Mouse (Mus musculus): ENCODE results near the gene Fam240a.

Gene Fam240a

GRCm38 (mm10) chr9:110945926-110946325 is 29.3 kb upstream of the Fam240a start, which contains the start of gene Tdgf1:
Gene Tdgf1, minus strand, starts transcription at chr9:110946158.
- no peak for DNase-seq (ENCODE audit: extremely low read depth, low read depth, low spot score)

DNA sequence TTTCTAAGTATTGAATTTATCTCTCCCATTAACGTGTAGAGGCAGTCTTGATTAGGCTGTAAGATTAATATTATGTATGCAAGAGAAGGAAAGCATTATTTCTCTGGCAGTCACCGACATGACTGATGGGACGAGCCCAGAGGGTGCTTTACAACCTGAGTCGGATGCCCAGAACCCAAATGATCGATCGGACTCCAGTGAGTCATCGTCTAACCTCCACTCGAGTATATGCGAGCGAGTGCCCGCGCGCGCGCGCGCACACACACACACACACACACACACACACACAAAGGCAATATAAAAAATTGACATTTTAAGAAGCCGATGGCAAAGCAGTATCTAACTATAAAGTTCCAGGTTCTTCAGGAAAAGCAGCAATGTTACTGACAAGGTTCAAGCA is 28.7 kb upstream of the Fam240a start:
- DNase-seq (ENCODE audit: extremely low read depth, low read depth, low spot score), result no peak

DNA sequence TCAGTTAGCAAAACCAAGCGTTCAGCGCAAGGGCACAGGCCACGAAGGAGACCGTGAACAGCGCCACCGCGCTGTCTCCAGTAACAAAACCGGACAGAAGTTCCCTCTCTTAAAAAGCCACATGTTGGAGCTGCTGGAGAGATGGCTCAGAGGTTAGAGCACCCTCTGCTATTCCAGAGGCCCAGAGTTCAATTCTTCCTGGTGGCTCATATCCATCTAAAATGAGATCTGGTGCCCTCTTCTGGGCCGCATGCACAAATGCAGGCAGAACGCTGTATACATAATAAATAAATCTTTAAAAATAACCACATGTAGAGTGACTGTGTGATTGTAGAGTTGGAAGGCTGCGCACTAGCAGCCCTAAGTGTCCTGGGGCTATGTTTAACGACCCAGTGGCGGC is 27.6 kb upstream of the Fam240a start:
- DNase-seq (ENCODE audit: extremely low read depth, low read depth, low spot score), result no peak

DNA sequence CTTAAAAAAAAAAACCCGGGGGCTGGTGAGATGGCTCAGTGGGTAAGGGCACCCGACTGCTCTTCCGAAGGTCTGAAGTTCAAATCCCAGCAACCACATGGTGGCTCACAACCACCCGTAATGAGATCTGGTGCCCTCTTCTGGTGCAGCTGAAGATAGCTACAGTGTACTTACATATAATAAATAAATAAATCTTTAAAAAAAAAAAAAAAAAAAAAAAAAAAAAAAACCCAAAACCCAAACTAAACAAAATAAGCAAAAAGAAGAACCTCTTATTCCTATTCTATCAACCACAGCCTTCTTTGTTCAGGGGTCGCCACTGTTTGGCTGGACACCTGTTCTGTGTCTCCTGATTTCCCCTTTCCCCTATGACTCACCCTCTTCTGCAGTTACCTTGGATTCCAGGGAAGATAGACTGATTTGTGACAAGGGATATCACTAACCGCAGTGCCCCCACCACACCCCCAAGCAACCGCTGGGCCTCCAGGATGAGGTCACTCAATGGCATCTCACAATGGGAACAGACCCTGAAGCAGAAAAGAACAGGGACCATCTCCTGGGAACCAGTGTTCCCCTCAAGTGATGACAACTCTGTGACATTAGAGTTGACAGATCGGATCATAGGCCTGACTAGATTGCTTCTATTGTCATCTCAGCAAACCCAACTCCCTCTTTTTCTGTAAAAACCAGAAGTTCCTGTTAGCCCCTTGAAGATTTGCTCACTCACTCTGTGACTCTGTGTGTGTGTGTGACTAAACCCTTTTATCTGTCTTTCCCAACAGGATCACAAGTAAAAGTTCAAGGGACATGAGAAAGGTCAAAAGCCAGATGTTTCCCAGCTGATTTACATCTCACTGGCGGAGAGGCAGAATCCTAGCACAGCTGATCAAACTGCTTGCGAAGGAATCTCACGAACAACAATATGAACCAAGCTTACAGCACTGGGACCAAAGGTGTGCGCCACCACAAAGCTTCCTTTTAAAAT is 21.1 kb upstream of the Fam240a start:
- no peak for DNase-seq (ENCODE audit: extremely low read depth, low read depth, low spot score)

- no peak for DNase-seq (ENCODE audit: extremely low read depth, low read depth, low spot score)
Measured at GRCm38 (mm10) chr9:110935941-110936340, 19.3 kb upstream of the Fam240a start.

DNA sequence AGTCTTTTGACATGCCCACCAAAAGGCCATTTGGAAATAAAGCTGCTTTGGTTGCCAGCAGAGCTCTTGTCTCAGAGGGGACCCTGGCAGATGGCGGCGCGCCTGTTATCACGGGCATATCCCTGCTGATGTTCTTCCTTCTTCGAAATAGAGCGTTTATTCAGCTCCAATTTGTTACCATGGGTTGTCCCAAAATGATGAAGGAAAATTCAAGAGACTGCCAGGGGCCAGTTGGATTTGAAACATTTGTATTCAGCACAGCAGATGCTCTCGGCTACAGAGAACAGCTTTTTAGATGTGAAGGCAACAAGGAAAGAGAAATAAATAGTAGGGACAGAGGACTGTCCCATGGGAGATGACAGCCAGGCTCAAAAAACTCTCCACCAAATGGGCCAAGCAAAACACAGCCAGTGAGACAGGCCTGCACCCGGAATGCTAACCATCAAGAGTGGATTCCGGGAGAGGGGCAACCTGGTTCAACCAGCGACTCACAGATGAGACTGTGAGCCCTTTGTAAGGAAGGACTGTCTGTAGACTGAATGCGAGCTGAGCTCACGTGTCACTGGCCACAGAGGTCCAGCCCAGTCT is 17.3 kb upstream of the Fam240a start:
- DNase-seq (ENCODE audit: extremely low read depth, low read depth, low spot score), result no peak

- DNase-seq (ENCODE audit: extremely low read depth, low read depth, low spot score), result peak; percentile 23
Measured at GRCm38 (mm10) chr9:110931573-110931972, 14.9 kb upstream of the Fam240a start.

DNA sequence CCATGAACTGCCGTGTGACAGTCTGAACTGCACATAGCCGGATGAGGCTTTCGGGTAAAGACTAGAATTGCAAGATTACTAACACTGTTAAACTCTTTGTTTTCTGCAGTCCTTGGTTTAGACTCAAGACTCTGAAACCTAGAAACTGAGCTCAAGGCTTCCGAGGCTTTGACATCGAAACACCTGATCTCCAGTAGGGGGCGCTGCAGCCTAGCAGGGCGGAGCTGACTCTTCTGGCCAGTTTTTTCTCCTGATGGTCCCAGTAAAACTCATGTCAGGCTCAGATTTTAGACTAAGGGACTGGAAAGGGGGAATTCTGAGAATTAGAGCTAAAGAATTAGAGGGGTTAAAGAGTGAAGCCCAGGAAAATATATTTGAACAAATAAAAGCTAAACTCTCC is 6.1 kb upstream of the Fam240a start:
- DNase-seq (ENCODE audit: extremely low read depth, low read depth, low spot score), result no peak

DNA sequence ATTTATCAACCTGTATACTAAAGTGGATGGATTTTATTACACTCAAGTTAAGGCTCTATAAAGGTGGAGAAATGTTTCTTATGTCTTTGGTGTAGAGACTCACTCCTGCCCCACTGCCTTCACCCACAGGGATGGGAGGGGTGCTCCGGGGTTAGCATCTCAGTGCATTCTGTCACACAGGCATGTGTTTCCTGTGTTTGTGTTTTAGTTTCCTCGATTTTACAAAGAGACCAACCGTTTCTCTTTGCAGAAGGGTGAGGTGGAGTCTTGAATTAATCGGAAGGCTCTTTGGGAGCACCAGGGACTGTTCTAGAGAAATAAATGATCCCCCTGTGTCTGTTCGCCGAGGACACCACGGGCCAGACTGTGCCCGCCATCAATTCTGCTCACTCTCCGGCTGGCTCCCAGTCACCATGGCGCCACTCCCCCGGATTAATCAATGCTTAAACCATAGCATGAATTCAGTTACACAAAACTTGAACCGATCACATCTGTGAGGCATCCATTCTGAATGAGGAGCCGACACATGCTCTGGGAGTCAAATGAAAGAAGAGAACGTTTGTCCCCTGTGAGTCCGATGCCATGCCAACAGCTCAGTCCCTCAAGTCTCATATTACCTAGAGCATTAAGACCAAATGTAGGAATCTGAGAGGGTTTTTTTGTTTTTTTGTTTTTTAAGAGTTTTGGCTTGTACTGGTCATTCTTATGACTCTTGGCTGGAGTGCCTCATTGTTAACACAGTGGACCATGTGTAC is 4.2 kb upstream of the Fam240a start:
- DNase-seq (ENCODE audit: extremely low read depth, low read depth, low spot score), result no peak

DNA sequence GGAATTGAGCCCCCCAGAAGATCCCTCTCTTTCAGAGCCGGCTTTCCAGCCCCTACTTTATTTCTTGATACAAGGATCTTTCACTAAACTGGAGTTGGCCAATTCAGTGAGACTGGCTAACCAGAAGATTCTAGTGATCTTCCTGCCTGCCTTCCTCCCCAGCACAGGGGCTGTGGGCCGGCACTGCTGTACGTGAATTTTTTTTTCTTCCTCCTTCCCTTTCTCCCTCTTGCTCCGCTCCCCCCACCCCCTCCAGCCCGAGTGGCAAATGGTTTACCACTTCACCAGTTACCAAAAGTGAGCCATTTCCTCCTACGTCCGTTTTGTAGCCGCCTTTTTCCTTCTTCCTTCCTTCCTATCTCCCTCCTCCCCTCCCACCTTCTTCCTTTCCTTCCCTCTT is 1.2 kb downstream of the Fam240a start:
- DNase-seq (ENCODE audit: extremely low read depth, low read depth, low spot score), result no peak

GRCm38 (mm10) chr9:110914631-110915236 is 1.9 kb downstream of the Fam240a start:
- no peak for DNase-seq (ENCODE audit: extremely low read depth, low read depth, low spot score)

GRCm38 (mm10) chr9:110909371-110909967 is 7.2 kb downstream of the Fam240a start:
- no peak for DNase-seq (ENCODE audit: extremely low read depth, low read depth, low spot score)

DNA sequence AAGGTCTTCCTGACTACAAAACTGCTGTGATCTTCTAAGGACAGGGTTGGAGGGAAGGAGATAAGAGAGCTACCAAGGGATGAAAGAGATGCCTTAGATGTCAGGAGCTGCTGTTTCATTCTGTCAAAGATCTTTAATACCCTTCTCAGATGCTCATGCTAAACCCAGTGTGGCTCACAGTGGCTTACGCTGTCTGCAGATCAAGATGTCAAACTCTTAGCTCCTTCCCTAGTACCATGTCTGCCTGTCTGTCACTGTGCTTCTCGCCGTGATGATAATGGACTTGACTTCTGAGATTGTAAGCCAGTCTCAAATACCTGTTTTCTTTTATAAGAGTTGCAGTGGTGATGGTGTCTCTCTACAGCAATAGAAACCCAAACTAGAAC is 8.0 kb downstream of the Fam240a start:
- no peak for DNase-seq (ENCODE audit: extremely low read depth, low read depth, low spot score)

DNA sequence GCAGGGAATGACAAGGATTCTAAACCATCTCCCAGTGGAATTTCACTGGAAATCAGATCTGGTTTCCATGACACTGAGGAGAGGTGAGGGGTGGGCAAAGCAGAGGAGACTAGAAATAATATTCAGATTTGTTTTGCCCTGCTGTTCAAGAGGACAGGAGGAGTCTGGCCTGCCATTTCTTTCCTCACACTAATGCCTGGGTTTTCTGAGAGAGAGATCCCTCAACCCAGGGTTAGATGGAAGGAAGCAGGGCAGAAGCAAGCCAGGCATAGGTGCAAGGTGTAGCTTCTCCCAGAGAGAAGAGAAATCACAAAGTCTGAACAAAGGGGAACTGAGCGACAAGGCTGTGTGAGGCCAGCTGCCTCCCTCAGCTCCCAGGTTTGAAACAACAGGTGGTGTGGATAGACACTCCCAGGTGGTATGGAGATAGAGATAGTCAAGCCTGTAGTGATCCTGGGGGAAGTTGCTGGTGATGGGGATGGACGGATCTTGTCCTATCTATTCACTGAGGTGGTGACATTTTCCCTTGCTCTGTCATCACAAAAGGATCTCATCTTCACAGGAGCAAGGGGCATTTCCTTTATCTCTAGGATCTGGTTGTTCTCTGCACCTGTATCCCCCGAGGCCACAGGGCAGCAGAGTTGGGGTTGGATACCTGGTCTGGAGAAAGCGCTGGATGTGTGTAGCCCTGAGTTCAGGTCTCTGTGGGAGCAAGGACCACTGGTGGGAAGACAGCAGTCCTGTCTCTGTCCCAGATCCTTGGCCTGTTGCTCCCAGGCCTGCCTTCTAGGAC is 8.6 kb downstream of the Fam240a start:
- no peak for DNase-seq (ENCODE audit: extremely low read depth, low read depth, low spot score)

GRCm38 (mm10) chr9:110907201-110907837 is 9.3 kb downstream of the Fam240a start:
- no peak for DNase-seq (ENCODE audit: extremely low read depth, low read depth, low spot score)

GRCm38 (mm10) chr9:110902271-110902670 is 14.4 kb downstream of the Fam240a start:
- no peak for DNase-seq (ENCODE audit: extremely low read depth, low read depth, low spot score)

- no peak for DNase-seq (ENCODE audit: extremely low read depth, low read depth, low spot score)
Measured at GRCm38 (mm10) chr9:110901204-110901603, 15.5 kb downstream of the Fam240a start.

DNA sequence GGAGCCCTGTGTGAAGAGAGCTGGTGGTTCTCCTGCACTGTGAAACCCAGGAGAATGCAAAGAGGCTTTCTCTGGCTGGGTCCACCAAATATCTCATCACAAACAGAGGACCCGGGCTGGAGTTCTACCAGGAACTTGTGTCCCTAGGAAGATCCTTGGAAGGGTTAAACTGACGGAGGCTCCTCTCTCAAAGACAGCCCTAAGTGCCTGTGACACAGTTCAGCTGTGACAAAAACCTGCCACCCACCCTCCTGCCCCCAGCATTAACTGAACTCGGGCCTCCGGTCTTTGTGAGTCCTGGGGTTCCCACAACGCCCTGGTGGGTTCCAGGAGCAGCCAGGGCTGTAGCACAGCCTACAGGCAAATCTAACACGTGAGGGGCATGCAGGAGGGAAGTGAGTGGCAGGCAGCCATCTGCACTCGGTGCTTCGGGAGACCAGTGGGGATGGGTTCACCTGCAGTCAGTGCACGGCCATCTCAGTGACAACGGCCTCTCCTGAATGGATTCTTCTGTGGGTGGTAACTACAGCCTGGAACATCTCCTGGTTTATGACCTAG is 17.1 kb downstream of the Fam240a start:
- no peak for DNase-seq (ENCODE audit: extremely low read depth, low read depth, low spot score)

- no peak for DNase-seq (ENCODE audit: extremely low read depth, low read depth, low spot score)
Measured at GRCm38 (mm10) chr9:110896595-110896994, 20.1 kb downstream of the Fam240a start.

Data from fat pad, adult 2 months (tissue).